Mouse (Mus musculus): Measurements from ENCODE around the gene Rpl21.
"Not testable (repeated sequence)": the region's sequence is repeated elsewhere in the genome, so short reads cannot be mapped to it uniquely, and the experiment has no call there.

DNA sequence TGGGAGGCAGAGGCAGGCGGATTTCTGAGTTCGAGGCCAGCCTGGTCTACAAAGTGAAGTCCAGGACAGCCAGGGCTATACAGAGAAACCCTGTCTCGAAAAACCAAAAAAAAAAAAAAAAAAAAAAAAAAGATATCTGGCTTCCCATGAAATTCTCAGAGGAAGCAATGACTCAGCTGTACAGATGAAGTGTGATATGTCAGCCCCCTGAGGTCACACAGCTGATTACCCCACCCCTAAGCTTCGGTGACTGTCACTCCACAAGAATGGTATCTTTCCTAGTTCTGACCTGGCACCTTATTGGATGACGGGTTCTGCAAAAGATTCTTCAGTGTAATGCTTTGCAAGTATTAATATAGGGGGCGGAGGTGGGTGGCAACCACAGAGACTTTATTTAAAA lies 45.2 kb downstream of the Rpl21 start:
- not testable (repeated sequence) for TF ChIP-seq CTCF (IDR thresholded peaks at IDR 0.05; ENCODE audit: borderline replicate concordance, extremely low read depth, insufficient read depth, insufficient read length); POLR2A (IDR thresholded peaks at IDR 0.05; ENCODE audit: borderline replicate concordance, extremely low read depth, insufficient read depth, insufficient read length, poor library complexity, severe bottlenecking)
